Mouse (Mus musculus) Muller cell, postnatal 12 days (primary cell): ENCODE measurements at regions not wholly inside any gene's neighbourhood (a gene's known extent, or its start where the extent isn't known, plus 50 kb on each side); places are given as distances from the start of the nearest gene placed in this dataset.
A peak's percentile ranks its signal among the peaks of the same experiment; 100 is the strongest.

ENCODE experiments used
- DNase-seq: peaks from one replicate; pipeline ENCODE4 v3.0.0-alpha.2; 2015; ENCODE audit errors: inconsistent ontology term

DNA sequence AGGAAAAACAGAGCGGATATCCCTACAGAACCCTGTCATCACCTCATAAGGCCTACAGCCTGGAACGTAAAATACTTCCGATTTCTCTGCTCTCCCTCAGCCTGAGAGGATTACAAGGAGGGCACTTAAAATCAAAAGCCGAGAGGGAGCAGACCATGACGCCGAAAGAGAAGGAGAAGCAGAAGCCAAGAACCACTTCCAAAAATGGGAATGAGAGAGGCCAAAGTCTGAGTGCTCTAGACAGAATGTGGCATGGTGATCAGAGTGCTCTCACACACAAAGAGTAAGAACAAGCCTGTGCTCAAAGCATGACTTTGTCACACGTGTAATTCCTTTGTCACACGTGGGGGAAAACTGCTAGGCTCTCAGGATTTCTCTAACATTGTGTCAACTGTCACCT lies 125.9 kb downstream of the Hlx start:
- no peak for DNase-seq

DNA sequence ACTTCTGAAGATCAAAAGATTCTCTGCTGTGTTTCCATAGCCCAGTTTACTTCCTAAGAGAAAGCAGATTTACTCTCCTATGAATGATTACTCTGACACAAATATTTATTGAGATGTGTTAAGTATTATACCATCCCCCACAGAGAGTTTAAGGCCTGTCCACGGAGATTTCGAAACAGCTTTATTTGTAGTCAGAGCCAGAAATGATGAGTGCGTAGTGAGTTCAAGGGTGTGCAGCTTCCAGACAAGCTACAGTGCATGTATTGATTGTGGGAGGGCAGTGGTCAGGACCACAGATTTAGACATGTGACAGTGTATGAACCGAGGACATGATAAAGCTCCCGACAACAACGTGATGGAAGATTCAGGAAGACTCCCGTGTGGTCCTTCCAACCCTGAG lies 126.8 kb downstream of the Hlx start:
- no peak for DNase-seq

DNA sequence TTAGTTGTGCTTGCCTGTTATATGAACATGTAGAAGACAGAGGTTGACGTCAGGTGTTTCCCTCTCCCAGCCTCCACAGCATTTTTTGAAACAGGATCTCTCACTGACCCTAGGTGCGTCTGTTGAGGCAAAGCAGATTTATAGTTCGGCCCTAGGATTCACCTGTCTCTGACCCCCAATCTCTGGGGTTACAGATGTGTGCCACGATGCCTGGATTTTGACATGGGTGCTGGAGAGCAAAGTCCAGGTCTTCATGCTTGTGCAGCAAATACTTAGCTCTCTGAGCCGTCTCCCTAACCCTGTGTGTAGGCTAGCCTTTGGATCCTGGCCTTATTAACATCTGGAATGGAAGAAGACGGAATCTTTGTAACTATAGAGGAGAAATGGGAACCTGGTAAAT lies 129.3 kb downstream of the Hlx start:
- no peak for DNase-seq

DNA sequence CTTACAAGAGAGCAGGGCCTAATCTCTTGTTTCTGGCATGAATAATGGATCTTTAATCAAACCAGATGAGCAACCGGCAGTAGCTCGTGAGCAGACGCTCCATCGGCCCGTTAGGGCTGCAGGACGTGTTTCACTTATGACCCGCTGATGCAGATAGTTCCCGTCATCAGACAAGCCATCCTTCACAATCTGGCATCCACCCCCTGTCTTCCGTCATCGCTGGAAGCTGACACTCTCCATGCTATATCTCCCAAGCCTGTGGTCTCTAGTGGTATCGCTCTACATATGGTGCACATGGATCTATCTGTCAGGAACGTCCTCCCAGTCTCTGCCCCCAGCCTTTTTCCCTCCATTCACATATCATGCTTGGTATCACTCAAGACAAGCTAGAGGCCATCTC lies 137.0 kb downstream of the Hlx start:
- DNase-seq: no peak

DNA sequence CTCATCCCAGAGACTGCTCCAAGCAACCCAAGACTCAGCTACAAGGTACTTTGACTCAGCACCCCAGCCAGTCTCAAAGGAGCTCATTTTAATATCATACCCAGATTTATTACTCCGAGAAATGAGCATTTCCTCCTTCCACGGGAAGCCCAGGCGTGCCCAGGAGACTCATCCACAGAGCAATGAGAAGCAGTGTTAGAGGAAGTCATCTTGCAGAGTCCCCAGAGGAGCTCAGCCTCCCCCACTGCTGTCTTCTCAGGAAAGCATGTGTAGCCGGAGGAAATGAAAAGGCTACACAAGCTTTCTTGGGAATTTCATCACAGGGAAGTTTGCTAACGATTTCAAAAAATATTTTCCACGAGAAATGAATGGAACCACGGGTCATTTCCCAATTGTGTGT lies 141.8 kb downstream of the Hlx start:
- no peak for DNase-seq

DNA sequence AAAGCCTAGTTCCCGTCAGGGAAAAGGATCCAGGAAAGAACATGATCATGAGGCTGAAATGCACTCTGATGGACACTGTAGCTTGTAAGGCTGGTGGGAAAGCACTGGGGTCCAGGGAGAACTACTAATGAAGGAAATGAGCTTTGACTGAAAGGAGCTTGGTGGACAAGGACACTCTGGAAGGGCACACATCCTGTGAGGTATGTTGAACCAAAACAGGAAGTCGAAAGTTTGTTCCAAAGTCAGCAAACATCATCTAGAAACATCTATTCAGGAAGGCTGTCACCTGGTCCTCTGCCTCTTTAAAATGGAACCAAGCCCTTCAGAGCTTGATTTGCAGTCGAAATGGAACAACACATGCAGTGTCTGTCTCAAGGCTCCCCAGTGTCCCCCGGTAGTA lies 143.1 kb downstream of the Hlx start:
- no peak for DNase-seq

DNA sequence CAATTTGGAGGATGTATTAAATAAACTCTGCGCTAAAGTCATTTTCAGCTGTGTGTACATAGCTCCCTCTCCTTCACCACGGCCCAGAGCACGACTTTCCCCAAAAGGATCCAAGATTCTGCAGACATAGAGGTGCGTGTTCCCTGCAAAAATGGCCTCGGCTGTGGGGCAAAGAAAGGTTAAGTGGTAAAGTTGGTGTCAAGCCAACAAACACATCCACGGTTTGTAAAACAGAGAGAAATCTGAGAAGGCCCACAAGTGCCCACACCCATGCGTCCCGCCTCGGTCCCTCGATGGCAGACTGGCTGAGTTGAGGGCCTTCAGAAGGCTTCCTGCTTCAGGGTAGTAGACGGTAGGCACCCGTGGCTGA lies 147.9 kb downstream of the Hlx start:
- no peak for DNase-seq

DNA sequence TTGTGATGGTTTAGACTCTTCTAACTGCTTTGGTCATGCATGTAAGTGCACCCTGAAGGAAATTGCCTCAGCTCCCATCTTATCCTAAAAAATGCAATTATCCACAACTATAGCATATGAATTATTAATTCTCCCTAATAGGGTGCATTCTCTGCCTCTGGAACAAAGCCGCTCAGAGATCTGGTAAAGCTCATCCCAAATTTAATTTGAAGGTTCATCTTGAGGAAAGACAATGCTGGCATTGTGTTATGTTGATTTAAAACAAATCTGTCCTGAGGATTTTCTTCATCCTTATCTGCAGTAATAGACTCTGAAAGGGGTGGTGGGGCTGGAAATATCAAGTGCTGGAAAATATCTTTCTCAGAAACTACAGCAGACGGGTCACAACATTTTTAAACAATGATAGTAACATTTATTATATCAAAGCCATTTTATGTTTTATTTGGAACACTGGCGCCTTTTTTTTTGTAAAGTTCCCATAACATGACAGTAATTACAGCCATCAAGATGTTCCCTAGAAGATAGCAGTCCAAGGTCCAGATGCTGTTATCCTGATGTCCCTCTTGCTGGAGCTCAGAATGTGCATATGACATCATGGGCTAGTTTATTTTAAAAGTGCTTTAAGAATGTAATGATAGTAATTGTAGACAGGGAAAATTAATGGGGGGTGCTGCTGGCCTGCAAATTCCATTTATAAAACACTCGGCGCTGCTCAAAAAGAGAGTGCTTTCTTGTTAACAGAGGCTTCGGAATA lies 148.5 kb downstream of the Hlx start:
- DNase-seq: no peak

DNA sequence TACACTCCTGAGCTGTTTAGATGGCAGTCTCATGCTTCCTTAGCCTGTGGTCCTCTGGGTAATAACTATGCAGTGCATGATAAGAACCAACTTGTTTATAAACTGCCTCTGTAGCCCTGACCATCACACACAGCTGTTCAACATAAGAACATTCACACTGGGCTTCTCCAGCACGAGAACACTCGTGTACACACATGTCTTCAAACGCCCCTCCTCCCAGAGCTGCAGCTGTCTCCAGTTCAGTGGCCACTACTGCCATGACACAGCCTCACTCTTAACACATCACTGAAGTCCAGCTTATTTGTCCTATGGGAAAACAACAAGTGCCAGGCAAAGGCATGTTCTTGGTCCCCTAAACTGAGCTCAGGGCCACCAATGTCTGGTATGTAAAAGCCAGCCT lies 152.9 kb downstream of the Hlx start:
- DNase-seq: no peak

DNA sequence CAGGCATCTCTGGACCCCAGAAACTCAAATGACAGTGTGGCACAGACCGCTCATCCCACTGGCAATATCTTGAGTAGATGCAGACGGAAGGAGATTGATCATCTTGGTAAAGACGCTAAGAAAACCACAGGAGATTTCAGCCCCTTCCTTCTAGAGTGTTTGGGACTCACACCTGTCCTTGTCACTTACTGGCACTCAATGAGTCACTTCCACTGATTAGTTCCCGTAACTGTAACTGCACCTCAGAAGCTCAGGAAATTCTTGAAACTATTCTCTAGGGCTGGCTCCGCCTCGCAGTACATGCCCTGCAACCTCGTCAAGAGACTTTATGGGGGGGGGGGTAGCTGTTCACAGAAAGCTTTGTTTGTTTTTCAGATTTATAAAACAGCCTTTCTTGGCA lies 155.9 kb downstream of the Hlx start:
- no peak for DNase-seq

DNA sequence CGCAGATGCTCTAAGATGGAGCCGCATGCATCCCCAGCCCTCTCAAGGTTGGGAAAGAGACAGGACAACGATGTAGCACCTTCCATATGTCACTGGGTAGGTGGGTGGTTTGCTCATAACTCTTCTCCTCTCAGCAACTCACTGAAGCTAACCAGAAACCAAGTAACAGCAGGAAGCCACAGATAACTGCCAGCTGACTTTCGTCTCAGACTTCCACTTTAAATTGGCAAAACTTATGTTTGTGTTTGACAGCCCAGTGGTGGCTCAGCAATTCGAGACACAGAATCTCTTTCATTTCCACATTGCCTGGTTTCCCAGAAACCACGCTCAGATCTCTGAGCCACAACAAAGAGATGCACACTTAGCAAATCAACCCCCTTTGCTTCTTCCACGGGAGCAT lies 159.1 kb downstream of the Hlx start:
- DNase-seq: peak; percentile 2

DNA sequence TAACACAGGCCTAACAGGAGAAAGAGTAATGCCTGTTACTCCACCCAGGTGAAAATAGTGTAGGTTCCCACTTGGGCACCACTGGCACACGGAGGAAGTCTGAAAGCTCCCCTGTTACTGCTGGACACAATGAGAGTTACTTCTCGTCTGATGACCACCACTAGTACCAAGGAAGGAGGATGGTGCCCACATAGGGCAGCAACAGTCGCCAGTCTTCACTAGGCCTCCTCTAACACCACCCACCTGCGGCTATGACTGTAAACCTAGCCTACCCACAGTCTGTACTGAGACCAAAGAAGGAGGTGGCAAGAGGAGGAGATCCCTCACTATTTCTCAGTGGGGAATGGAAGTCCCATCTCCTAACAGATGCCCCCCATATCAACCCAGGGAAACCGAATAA lies 161.7 kb downstream of the Hlx start:
- no peak for DNase-seq

DNA sequence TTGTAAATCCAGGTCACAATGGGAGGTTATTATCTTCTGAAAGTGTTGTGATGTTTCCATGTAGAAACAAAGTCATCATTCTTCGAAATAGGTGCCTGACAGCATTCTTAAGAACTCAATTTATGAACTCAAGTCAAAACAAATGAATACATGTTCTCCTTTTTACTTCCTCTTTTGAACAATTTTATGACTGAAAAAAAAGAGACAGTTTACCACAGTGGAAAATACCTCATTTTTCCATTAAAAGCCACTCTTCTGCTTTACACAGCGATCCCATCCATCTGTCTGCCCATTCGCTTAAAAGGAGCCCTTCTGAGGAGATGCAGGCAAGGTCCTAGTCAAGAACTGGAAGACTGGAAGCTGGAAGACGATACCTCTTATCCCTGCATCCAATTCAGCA lies 169.5 kb downstream of the Hlx start:
- no peak for DNase-seq

DNA sequence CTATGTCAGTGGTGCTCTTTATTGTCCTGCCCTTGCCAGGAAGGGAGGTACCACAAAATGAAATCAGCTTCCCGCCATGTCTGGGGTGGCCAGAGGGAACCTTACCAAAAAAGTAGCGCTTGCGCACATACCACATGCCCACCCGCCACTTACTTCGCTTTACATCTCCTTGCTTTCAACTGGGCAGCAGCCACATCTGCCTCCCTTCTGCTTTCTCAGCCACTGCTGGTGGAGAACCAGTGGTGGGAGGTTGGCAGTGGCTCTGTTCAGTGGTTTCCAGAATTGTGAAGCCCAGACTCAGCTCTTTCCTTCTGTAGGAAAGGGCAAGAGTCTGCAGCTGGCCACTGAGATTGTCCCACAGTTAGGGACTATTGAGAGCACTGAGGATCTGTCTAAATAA lies 170.2 kb downstream of the Hlx start:
- no peak for DNase-seq

DNA sequence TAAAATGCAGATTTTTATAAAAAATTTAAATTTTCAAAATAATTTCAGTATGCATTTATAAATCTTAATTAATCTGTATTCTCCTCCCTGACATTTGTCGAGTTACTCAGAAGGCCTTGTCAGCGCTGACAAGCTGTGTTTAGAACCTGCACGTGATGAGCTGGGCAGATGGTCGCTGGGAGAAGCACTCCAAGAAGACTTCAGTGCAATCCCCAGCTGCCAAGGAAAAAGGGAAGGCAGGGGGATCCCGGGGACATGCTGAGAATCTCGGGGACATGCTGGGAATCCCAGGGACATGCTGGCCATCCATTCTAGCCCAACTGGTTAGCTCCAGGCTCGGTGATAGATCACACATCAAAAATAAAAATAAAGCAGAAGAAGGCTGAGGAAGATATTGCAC lies 172.9 kb downstream of the Hlx start:
- no peak for DNase-seq

DNA sequence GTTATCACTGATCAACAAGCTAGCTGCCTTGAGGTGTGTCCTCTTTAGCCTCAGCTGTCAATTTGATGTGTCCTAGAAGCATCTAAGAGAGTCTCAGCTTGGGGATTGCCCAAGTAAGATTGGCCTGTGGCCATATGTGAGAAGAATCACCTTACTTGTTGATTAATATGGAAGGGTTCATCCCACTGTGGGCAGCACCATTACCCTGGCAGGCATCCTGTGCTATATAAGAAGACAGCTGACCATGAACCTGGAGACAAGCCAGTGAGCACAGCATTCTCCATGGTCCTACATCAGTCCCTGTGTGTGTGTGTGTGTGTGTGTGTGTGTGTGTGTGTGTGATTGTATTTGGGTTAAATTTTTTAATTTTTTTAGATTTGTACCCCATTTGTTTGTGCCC lies 178.6 kb downstream of the Hlx start:
- DNase-seq: no peak

DNA sequence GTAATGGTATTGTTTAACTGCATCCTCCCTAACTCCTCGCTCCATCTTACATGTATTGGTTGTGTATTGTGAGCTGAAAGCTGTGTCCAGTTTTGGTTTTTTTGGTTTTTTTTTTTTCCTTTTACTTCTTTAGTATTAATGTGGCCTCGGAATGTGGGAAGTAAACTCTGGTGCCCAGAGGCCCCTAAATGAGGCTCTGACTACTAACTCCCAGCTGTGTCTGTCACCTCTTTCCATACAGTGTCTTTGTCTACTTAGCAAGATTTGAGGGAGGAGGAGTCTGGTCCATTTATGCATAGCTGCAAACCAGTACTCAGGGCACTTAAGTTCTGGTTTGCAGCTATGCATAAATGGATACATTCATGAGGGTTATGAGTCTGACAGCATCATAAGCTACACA lies 181.9 kb downstream of the Hlx start:
- no peak for DNase-seq

DNA sequence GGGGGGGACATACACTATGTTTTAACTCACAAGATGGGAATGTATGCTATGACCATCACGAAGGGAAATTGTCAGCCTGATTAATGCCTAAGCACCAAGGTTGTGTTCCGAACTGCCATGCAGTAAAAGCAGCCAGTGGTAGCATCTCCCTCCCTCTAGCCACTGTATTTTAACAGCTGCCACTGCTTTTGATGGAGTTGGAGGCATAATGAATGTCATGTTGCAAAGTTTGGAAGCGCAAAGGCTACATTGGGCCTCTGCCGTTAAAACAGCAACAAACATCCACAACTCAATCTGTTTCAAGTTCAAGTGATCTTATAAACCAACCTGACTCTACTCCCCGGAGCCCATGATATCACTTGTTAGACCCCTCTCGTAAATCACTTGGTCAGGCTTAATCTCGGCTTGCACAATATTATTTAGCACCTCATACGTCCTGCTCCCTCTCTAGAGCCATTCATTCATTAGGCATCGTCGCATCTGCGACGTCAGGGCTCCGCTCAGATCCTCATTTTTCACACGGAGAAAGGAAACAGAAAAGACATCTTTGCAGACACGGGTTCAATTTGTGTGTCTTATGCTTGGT lies 184.7 kb downstream of the Hlx start:
- no peak for DNase-seq

DNA sequence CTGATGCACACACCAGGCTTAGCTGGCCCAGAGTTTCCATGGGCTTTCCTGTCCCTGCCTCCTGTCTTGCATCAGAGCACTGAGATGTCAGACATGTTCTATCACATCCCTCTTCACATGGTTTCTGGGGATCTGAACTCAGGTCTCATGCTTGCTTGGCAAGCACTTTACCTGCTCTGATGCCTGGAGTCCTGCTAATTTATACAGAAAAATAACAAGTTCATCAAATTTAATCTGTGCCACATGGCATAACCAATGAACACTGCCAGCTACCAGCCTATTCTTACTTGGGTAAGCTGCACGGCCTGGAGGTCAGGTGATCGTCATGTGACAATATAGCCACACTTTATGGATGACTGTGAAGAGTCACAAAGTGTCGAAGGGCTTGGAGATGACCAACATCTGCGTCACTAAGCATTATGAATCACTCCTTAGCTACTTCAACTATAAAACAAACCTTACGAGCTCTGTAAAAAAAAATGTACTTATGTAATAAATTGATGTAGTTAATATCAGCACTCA lies 186.2 kb downstream of the Hlx start:
- no peak for DNase-seq

DNA sequence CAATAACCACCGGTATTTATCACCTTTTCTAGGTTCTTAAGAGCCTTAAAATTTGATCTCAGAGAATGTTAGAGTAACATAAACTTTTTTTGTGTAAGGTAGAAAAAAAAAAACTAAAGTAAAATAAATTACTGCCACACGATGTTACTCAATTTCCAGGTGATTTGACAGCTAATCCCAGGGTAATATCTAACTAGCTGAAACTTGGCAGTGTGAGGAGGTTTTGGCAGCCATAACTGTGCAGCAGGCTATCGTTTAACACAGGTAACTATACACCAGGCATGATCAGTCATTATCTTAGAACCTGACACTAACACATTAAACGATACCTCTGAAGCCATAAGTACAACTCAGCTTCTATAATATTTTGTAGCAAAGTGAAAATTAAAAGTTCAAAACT lies 187.3 kb downstream of the Hlx start:
- DNase-seq: no peak

DNA sequence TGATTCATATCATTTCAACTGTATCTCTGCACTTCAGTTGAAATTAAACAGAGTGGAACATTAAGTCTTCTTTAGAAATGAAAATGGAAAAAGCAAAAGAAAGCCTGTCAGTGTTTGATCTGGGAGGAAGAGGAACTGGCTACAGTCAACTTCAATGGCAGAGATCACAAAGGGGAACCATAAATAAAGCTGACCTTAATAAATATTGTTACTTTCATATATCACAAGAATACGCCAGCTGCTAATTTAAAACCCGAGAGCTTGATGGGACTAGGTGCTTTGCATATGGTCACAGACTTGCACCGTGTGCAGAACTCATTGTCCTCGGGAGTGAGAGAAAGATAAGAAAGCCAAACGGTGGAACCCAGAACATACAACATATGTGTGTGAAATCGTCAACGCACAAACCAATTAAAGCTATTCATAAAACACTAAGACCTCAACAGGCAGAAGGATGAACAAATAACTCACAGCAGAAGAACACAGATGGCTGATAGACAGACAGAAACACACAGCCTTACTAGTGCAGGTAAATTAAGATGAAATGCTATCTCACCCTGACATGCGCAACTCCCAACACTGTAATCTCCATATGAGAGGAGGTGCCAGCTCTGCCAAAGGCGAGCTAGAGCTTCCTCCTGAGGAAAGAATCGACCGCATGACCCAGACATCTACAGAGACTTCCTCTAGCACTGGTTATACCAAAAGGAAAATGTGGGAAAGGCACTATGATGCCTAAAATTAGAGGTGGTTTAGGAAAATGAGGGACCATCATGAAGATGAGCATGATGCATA lies 189.9 kb downstream of the Hlx start:
- DNase-seq: no peak

DNA sequence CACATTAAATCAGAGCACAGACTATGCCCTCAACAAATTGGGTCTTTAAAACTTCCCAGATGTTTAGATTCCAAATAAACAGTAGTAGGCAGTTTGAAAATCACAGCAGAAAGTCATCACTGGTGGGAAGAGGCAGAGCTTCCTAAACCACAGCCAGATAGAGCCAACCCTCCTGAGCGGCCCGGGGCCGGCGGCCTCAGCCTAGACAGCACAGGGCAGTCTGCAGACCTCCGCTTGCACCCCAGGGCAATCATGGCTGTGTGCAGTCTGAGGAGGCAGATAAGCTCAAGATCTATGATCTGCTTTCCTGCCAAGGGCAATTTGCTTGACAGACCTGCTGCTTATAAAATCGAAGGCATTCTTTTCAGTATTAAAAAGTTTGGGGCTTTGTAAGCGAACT lies 192.6 kb downstream of the Hlx start:
- no peak for DNase-seq
